Mouse (Mus musculus): ENCODE results near the gene Copb2. TPM values are rescaled to one million over a fixed set of nuclear protein-coding genes. Genes with fewer than 3 reads are reported as not detected.
A peak's percentile ranks its signal among the peaks of the same experiment; 100 is the strongest.

Gene Copb2
- polyA plus RNA-seq, 1 experiment from 2014 or later: 174 TPM

DNA sequence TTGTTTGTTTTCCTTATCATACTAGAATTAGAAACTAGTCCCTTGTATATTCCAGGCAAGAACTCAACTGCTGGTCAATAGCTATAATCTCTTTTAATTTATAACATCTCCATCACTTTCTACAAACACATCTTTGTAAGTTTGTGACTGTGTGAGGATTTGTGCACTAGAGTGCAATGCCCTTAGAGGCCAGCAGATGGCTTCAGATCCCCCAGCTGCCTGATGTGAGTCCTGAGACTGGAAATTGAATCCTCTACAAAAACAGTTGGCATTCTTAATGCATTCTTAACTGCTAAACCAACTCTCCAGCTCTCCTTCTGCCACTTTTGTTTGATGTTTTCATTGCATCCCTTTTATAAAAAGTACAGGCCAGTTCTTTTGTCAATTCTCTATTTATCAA, 27.8 kb upstream of the Copb2 start:
- ATAC-seq (ENCODE audit: insufficient read depth, low FRiP score): no peak
- Histone ChIP-seq H3K9ac (ENCODE audit: low read length) (no peak overlapping the region), H3K4me1 (ENCODE audit: control insufficient read depth, insufficient read depth, low read length) (peaks cover 8% of the 10 kb centered on the region; the same call in 1 of the 2 replicates), H3K27me3 (ENCODE audit: control insufficient read depth, insufficient read depth, low read length) (no peaks in the 10 kb centered on the region), H3K27ac (ENCODE audit: low read length) (no peak overlapping the region), H3K9me3 (replicated peaks; ENCODE audit: control insufficient read depth, low read length) (no peaks in the 10 kb centered on the region), H3K36me3 (ENCODE audit: control insufficient read depth, insufficient read depth, low read length) (no peaks in the 10 kb centered on the region), H3K4me3 (replicated peaks; ENCODE audit: low read length) (no peak overlapping the region), H3K4me2 (ENCODE audit: low read depth, low read length) (no peak overlapping the region)

DNA sequence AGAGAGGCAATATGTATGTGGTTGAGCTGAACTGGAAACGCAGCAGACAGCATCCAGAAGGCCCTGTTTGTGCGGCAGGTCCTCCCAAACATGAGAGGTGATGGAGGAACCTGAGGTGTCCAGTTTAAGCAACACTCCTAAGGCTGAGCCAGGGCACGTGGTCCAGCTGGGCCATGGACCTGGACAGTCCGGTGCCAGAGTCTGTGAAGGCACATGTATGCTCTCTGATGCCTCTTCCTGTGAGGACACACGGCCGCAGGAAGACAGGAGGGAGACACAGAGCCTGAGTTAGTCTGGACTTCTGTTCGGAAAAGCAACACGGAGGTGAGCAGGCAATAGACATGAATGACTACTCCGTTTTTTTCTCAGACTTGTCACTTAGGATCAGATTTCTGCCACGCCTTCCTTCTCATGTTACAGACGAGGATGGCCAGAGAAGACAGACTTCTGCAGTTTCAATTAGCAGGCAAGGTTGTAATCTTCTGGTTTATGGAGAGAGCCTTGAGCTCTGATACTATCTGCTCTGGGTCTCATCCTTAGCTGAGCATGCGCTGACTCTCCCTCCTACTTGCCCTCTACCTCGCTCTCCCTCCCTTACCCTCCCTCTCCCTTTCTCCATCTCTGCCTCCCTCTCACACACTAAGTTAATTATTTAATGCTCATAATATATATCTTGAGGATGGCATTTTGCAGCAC, 25.4 kb upstream of the Copb2 start:
- Histone ChIP-seq H3K27ac (ENCODE audit: low read length) (no peak overlapping the region), H3K4me3 (replicated peaks; ENCODE audit: low read length) (peak overlapping the region; percentile 17; the same call in 1 of the 2 replicates), H3K27me3 (ENCODE audit: control insufficient read depth, insufficient read depth, low read length) (no peaks in the 10 kb centered on the region), H3K9ac (ENCODE audit: low read length) (peak overlapping the region; percentile 32; the same call in 1 of the 2 replicates), H3K4me1 (ENCODE audit: control insufficient read depth, insufficient read depth, low read length) (peaks cover 8% of the 10 kb centered on the region; the same call in 1 of the 2 replicates), H3K4me2 (ENCODE audit: low read depth, low read length) (peak overlapping the region; percentile 48), H3K9me3 (replicated peaks; ENCODE audit: control insufficient read depth, low read length) (no peaks in the 10 kb centered on the region), H3K36me3 (ENCODE audit: control insufficient read depth, insufficient read depth, low read length) (no peaks in the 10 kb centered on the region)
- no peak; the same call in 1 of the 2 replicates for ATAC-seq (ENCODE audit: insufficient read depth, low FRiP score)
- WGBS: 39% methylated on average over 13 of the region's 13 CpGs

DNA sequence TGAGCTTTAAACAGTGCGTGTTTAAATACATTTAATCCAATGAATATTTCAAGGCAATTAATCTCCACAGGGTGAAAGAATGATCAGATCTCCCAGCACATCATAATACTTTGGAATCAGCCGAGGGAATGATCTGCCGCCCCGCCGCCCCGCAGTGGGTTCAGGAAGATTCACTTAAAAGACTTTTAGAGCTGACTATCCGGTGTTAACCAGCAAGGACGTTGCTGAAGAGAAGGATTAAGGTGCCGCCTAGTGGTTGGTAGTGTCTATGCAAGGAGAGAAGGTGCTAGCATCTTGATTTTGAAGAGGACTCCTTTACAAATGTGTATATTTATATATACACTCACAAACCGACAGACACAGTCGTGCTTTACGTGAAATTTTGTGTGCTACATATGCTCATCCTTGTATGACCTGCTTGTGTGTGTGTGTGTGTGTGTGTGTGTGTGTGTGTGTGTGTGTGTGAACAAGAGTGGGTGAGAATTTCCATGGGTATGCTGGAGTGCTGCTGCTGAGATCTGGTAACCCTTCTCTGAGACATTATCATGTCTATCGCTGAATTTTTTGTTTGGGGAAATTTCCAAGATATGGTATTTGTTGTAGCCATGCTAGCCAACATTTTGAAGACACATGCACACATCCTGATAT, 24.7 kb upstream of the Copb2 start:
- no peak; the same call in 1 of the 2 replicates for ATAC-seq (ENCODE audit: insufficient read depth, low FRiP score)
- H3K4me1 ChIP-seq (ENCODE audit: control insufficient read depth, insufficient read depth, low read length): peaks cover 8% of the 10 kb centered on the region; the same call in 1 of the 2 replicates
- peak overlapping the region; percentile 17; the same call in 1 of the 2 replicates for H3K4me3 ChIP-seq (replicated peaks; ENCODE audit: low read length)
- H3K36me3 ChIP-seq (ENCODE audit: control insufficient read depth, insufficient read depth, low read length): no peaks in the 10 kb centered on the region
- no peaks in the 10 kb centered on the region for H3K27me3 ChIP-seq (ENCODE audit: control insufficient read depth, insufficient read depth, low read length)
- no peaks in the 10 kb centered on the region for H3K9me3 ChIP-seq (replicated peaks; ENCODE audit: control insufficient read depth, low read length)
- peak overlapping the region; percentile 48 for H3K4me2 ChIP-seq (ENCODE audit: low read depth, low read length)
- 4% methylated on average over 13 of the region's 13 CpGs for WGBS
- no peak overlapping the region for H3K9ac ChIP-seq (ENCODE audit: low read length)
- H3K27ac ChIP-seq (ENCODE audit: low read length): no peak overlapping the region

- ATAC-seq (ENCODE audit: insufficient read depth, low FRiP score): no peak
- Histone ChIP-seq H3K4me3 (replicated peaks; ENCODE audit: low read length) (no peak overlapping the region), H3K9me3 (replicated peaks; ENCODE audit: control insufficient read depth, low read length) (no peaks in the 10 kb centered on the region), H3K9ac (ENCODE audit: low read length) (no peak overlapping the region), H3K4me1 (ENCODE audit: control insufficient read depth, insufficient read depth, low read length) (no peaks in the 10 kb centered on the region), H3K27ac (ENCODE audit: low read length) (no peak overlapping the region), H3K27me3 (ENCODE audit: control insufficient read depth, insufficient read depth, low read length) (no peaks in the 10 kb centered on the region), H3K36me3 (ENCODE audit: control insufficient read depth, insufficient read depth, low read length) (no peaks in the 10 kb centered on the region), H3K4me2 (ENCODE audit: low read depth, low read length) (no peak overlapping the region)
- 67% methylated on average over 3 of the region's 3 CpGs for WGBS
Measured at GRCm38 (mm10) chr9:98544042-98544441, 19.5 kb upstream of the Copb2 start.

DNA sequence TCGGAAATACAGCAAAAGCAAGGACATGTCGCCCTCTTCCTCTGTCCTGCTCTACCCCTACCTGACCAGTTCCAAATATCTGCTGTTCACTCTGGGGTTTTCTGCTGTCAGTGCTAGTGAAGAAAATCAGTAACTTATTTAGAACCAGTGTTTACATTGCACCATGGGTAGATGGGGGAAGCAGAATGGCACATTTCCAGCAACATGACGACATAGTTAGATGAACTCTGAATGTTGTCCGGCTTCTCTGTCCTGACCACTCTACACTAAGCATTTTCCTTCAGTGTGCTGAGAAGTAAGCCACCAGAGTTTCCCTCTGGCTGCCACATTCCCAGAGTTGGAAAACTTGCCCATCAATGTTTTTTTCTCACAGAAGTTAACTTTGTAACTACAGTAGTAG, 20.3 kb downstream of the Copb2 start:
- ATAC-seq (ENCODE audit: insufficient read depth, low FRiP score): no peak
- Histone ChIP-seq H3K4me2 (ENCODE audit: low read depth, low read length) (no peak overlapping the region), H3K27ac (ENCODE audit: low read length) (no peak overlapping the region), H3K4me1 (ENCODE audit: control insufficient read depth, insufficient read depth, low read length) (no peaks in the 10 kb centered on the region), H3K4me3 (replicated peaks; ENCODE audit: low read length) (no peak overlapping the region), H3K36me3 (ENCODE audit: control insufficient read depth, insufficient read depth, low read length) (peaks cover 37% of the 10 kb centered on the region), H3K9ac (ENCODE audit: low read length) (no peak overlapping the region), H3K9me3 (replicated peaks; ENCODE audit: control insufficient read depth, low read length) (no peaks in the 10 kb centered on the region), H3K27me3 (ENCODE audit: control insufficient read depth, insufficient read depth, low read length) (no peaks in the 10 kb centered on the region)
- WGBS: 88% methylated on average over 4 of the region's 4 CpGs

- Histone ChIP-seq H3K4me3 (replicated peaks; ENCODE audit: low read length) (no peak overlapping the region), H3K9me3 (replicated peaks; ENCODE audit: control insufficient read depth, low read length) (no peaks in the 10 kb centered on the region), H3K4me1 (ENCODE audit: control insufficient read depth, insufficient read depth, low read length) (peaks cover 9% of the 10 kb centered on the region), H3K4me2 (ENCODE audit: low read depth, low read length) (peak overlapping the region; percentile 98), H3K27ac (ENCODE audit: low read length) (no peak overlapping the region), H3K27me3 (ENCODE audit: control insufficient read depth, insufficient read depth, low read length) (no peaks in the 10 kb centered on the region), H3K36me3 (ENCODE audit: control insufficient read depth, insufficient read depth, low read length) (peaks cover 11% of the 10 kb centered on the region), H3K9ac (ENCODE audit: low read length) (no peak overlapping the region)
- 78% methylated on average over 6 of the region's 6 CpGs for WGBS
- no peak for ATAC-seq (ENCODE audit: insufficient read depth, low FRiP score)
Measured at GRCm38 (mm10) chr9:98600094-98600493, 36.6 kb downstream of the Copb2 start.

- Histone ChIP-seq H3K4me2 (ENCODE audit: low read depth, low read length) (peak within 1 kb of the TSS; percentile 98), H3K9me3 (replicated peaks; ENCODE audit: control insufficient read depth, low read length) (no peaks in the 10 kb centered on the region), H3K4me1 (ENCODE audit: control insufficient read depth, insufficient read depth, low read length) (peaks cover 9% of the 10 kb centered on the region), H3K27ac (ENCODE audit: low read length) (peak within 1 kb of the TSS; percentile 55; the same call in 1 of the 2 replicates), H3K27me3 (ENCODE audit: control insufficient read depth, insufficient read depth, low read length) (no peaks in the 10 kb centered on the region), H3K36me3 (ENCODE audit: control insufficient read depth, insufficient read depth, low read length) (peaks cover 11% of the 10 kb centered on the region), H3K4me3 (replicated peaks; ENCODE audit: low read length) (peak within 1 kb of the TSS; percentile 96), H3K9ac (ENCODE audit: low read length) (peak within 1 kb of the TSS; percentile 93)
- peak; percentile 94 for ATAC-seq (ENCODE audit: insufficient read depth, low FRiP score)
- under 1% methylated on average over 44 of the region's 44 CpGs for WGBS
Measured at GRCm38 (mm10) chr9:98601156-98601836, 37.8 kb downstream of the Copb2 start, which contains the start of gene Mrps22. Gene Mrps22 (minus strand): TSS chr9:98601660.

DNA sequence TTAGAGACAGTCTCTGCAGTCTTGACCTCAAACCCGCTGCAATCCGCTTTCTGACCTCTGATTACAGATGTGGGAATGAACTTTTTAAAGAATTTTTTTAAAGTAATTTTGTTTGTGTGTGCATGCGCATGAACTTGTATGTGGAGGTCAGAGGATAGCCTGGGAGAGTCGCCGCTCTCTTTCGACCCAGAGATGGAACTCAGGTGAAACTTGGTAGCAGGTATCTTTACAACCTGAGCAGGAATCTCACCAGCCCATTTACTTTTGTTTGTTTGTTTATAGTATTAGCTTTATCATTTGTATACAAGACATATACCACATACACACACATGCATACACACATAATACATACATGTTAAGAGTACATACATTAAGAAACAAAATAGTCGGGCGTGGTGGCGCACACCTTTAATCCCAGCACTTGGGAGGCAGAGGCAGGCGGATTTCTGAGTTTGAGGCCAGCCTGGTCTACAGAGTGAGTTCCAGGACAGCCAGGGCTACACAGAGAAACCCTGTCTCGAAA, 38.4 kb downstream of the Copb2 start:
- peak overlapping the region; percentile 96 for H3K4me3 ChIP-seq (replicated peaks; ENCODE audit: low read length)
- H3K27me3 ChIP-seq (ENCODE audit: control insufficient read depth, insufficient read depth, low read length): no peaks in the 10 kb centered on the region
- peak overlapping the region; percentile 98 for H3K4me2 ChIP-seq (ENCODE audit: low read depth, low read length)
- no peak overlapping the region for H3K27ac ChIP-seq (ENCODE audit: low read length)
- 49% methylated on average over 11 of the region's 11 CpGs for WGBS
- ATAC-seq (ENCODE audit: insufficient read depth, low FRiP score): no peak
- peak overlapping the region; percentile 93 for H3K9ac ChIP-seq (ENCODE audit: low read length)
- peaks cover 9% of the 10 kb centered on the region for H3K4me1 ChIP-seq (ENCODE audit: control insufficient read depth, insufficient read depth, low read length)
- H3K36me3 ChIP-seq (ENCODE audit: control insufficient read depth, insufficient read depth, low read length): peaks cover 9% of the 10 kb centered on the region
- H3K9me3 ChIP-seq (replicated peaks; ENCODE audit: control insufficient read depth, low read length): no peaks in the 10 kb centered on the region

DNA sequence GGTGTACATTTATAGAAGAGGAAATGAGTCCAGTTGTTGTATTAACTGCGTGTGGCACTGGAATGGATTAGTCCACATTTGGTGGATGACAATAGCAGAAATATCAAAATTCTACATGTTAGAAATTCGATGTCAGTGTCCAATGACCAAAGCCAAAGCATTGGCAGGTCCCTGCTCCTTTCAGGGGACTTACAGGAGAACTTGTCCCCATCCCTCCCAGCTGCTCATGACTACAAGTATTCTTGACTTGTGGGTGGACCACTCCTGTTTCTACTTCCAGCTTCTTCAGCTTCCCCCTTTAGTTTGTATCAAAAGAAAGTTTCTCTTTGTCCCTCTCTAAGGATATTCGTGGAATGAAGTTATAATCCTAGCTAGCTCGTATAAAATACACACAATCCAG, 41.4 kb downstream of the Copb2 start:
- ATAC-seq (ENCODE audit: insufficient read depth, low FRiP score): no peak
- no peak overlapping the region for H3K9ac ChIP-seq (ENCODE audit: low read length)
- no peak overlapping the region for H3K4me3 ChIP-seq (replicated peaks; ENCODE audit: low read length)
- WGBS: 65% methylated on average over 4 of the region's 4 CpGs
- H3K4me2 ChIP-seq (ENCODE audit: low read depth, low read length): no peak overlapping the region
- H3K27ac ChIP-seq (ENCODE audit: low read length): no peak overlapping the region
- H3K36me3 ChIP-seq (ENCODE audit: control insufficient read depth, insufficient read depth, low read length): no peaks in the 10 kb centered on the region
- peaks cover 9% of the 10 kb centered on the region for H3K4me1 ChIP-seq (ENCODE audit: control insufficient read depth, insufficient read depth, low read length)
- H3K27me3 ChIP-seq (ENCODE audit: control insufficient read depth, insufficient read depth, low read length): no peaks in the 10 kb centered on the region
- H3K9me3 ChIP-seq (replicated peaks; ENCODE audit: control insufficient read depth, low read length): no peaks in the 10 kb centered on the region
